In the genomic region with DNA sequence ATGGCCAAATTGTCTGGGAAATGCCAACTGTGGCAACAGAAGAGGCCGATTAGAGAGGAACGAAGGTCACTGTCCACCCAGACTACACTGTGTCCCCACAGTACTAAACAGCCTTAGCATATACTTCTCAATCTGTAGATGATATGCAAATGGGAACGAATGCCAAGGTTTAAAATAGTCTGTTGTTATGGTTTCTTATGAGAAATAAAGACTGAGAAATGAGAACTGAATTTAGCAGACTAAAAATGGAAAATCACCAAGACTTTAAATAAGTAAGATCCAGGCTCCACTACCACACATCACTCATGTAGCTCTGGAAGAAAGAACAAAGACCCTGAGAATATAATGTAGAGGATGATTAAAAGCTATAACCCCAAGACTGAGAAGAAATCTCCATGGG, we compare ENCODE assay signal across 21 mouse cellular contexts.
DNase-seq lines count a peak whose midpoint lies in the region; ATAC-seq and TF ChIP-seq lines count a peak whose summit lies in the region.
"Had no signal": no experiment of that assay in that cellular context is flagged by ENCODE, and none has a peak within 500 bp of the region (broad histone marks: within the 10 kb centered on the region; RNA-seq: fewer than 3 reads in every experiment).

No protein-coding gene starts in this region.

- TF ChIP-seq CTCF in left cerebral cortex, adult 2 months (IDR thresholded peaks at IDR 0.05) = no peak
- TF ChIP-seq CTCF in cortical plate, adult 2 months (IDR thresholded peaks at IDR 0.05; ENCODE audit: extremely low read depth, insufficient read depth, low read length) = no peak

- DNase-seq in frontal cortex, postnatal 36 days (ENCODE audit: low spot score in 2 of 2) = no peak
- DNase-seq in left cerebral cortex, adult 2 months (ENCODE audit: extremely low spot score in 1 of 2, low spot score in 2 of 2) = no peak
- no peak for DNase-seq in left cerebral cortex, postnatal 36 days (ENCODE audit: low spot score in 2 of 2)
- DNase-seq in thymus, postnatal 10 days (ENCODE audit: low spot score in 2 of 2) = no peak
- DNase-seq: adrenal gland, adult 2 months; adrenal gland, postnatal 10 days; adrenal gland, postnatal 25 days; cerebellum, adult 11-12 months; cerebellum, adult 2 months; cerebellum, adult 9-10 months; cerebellum, postnatal 10 days; cerebellum, postnatal 25 days; embryo, embryonic 11 days had no signal

- peak overlapping the region; percentile 70 for H3K27ac ChIP-seq in left cerebral cortex, adult 2 months
- peak overlapping the region; percentile 42; the same call in 1 of the 2 replicates for H3K27ac ChIP-seq in cortical plate, adult 2 months (ENCODE audit: insufficient read depth, low read length)
- H3K27ac ChIP-seq: embryonic facial prominence, embryonic 13.5 days; embryonic facial prominence, embryonic 15.5 days; forebrain, embryonic 10.5 days; forebrain, embryonic 12.5 days had no signal

- peaks cover 2% of the 10 kb centered on the region for H3K4me1 ChIP-seq in cortical plate, adult 2 months (ENCODE audit: control insufficient read depth, insufficient read depth, low read length)
- H3K4me1 ChIP-seq: embryonic facial prominence, embryonic 15.5 days; forebrain, embryonic 10.5 days; forebrain, embryonic 12.5 days had no signal

- H3K4me3 ChIP-seq in left cerebral cortex, adult 2 months = no peak overlapping the region
- no peak overlapping the region for H3K4me3 ChIP-seq in cortical plate, adult 2 months (ENCODE audit: insufficient read depth, low read length)
- H3K4me3 ChIP-seq: embryonic facial prominence, embryonic 13.5 days; embryonic facial prominence, embryonic 15.5 days; erythroblast, embryonic 14.5 days; forebrain, embryonic 10.5 days; forebrain, embryonic 12.5 days had no signal

- TF ChIP-seq POLR2A in cortical plate, adult 2 months (IDR thresholded peaks at IDR 0.05; ENCODE audit: extremely low read depth, insufficient read depth, low read length) = no peak

- peak; percentile 82 for ATAC-seq in frontal cortex, adult (ENCODE audit: low TSS enrichment)
- ATAC-seq: forebrain, embryonic 14.5 days had no signal

- intact Hi-C loops in left cerebral cortex, adult 2 months (cut with DNase I) = no loop called here
- intact Hi-C loops in left cerebral cortex, postnatal 36 days (cut with DNase I) = no loop called here
